Mouse (Mus musculus): ENCODE measurements around the gene Sort1. TPM values are rescaled to one million over a fixed set of nuclear protein-coding genes. Genes with fewer than 3 reads are reported as not detected.

The Sort1 gene
- polyA plus RNA-seq, 1 experiment from 2014 or later, result 12.4 TPM

DNA sequence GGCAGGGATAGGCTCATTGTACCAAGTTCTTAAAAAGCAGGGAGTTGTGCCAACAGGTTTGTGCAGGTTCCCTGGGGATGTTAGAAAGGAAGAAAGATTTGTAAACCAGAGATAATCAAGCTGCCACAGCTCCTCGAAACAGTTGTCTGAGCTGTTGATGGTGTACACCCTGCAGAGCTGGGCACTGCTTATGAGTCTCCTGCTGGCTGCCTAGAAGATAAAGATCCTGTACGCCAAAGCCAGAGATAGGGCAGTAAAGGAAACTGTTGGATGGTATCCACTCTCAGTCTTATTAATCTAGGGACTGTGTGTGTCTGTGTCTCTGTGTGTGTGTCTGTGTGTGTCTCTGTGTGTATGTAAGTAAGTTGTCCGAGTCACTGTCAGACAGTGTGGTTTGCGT is 37.8 kb downstream of the Sort1 start:
- H3K27me3 ChIP-seq (replicated peaks), result no peaks in the 10 kb centered on the region
- H3K9me3 ChIP-seq, result no peaks in the 10 kb centered on the region
- H3K4me2 ChIP-seq, result no peak overlapping the region
- no peak overlapping the region for H3K4me3 ChIP-seq (replicated peaks)
- H3K27ac ChIP-seq, result no peak overlapping the region
- H3K9ac ChIP-seq, result no peak overlapping the region
- no peak for ATAC-seq (ENCODE audit: insufficient read depth, low FRiP score, low read depth)
- H3K4me1 ChIP-seq, result no peaks in the 10 kb centered on the region
- 68% methylated on average over 4 of the region's 4 CpGs for whole genome bisulfite sequencing
- 0 out of 2 replicates have a peak, but pooled peaks cover 3% of the 10 kb centered on the region for H3K36me3 ChIP-seq

DNA sequence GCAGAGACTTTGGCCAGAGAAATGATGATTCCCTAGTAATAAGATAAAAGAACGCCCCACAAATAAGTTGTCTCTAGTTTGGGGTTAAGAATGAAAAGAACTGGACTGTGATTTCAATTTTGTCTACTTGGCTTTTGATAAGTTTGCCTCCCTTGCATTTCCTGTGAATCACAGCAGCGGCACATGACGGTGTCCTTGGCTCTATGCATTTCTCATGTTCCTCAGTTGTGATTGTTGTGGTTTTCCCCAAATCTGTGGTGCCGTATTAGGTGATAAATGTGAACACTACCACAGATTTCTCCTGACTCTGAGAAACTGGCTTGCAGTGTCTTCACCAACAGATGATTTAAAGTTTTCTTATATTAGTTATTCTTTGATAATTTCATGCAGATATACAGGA is 38.3 kb downstream of the Sort1 start:
- Histone ChIP-seq H3K36me3 (0 out of 2 replicates have a peak, but pooled peaks cover 3% of the 10 kb centered on the region), H3K4me2 (no peak overlapping the region), H3K4me1 (no peaks in the 10 kb centered on the region), H3K9me3 (no peaks in the 10 kb centered on the region), H3K27me3 (replicated peaks) (no peaks in the 10 kb centered on the region), H3K27ac (no peak overlapping the region), H3K4me3 (replicated peaks) (no peak overlapping the region), H3K9ac (no peak overlapping the region)
- ATAC-seq (ENCODE audit: insufficient read depth, low FRiP score, low read depth), result no peak
- WGBS, result 82% methylated on average over 4 of the region's 4 CpGs

DNA sequence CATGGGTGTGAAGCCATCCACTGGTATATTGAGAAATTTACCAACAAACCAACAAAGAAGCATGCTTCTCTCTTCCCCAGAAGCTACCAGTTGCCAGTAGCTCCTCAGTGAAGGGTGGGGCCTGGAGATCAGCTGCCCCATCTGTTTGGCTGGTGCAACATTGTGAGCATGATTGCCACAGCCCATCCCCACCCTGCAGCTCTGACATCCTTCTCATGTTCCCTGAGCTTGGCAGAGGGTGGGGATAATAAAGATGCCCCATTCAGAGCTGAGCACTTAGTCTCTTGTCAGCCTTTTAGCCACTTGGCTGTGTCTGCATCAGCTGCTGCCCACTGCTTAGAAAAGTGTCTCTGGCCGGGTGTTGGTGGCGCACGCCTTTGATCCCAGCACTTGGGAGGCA is 39.1 kb downstream of the Sort1 start:
- Histone ChIP-seq H3K4me1 (no peaks in the 10 kb centered on the region), H3K4me2 (no peak overlapping the region), H3K36me3 (0 out of 2 replicates have a peak, but pooled peaks cover 3% of the 10 kb centered on the region), H3K9ac (no peak overlapping the region), H3K9me3 (no peaks in the 10 kb centered on the region), H3K27me3 (replicated peaks) (no peaks in the 10 kb centered on the region), H3K4me3 (replicated peaks) (no peak overlapping the region), H3K27ac (no peak overlapping the region)
- 83% methylated on average over 3 of the region's 3 CpGs for WGBS
- ATAC-seq (ENCODE audit: insufficient read depth, low FRiP score, low read depth), result no peak

DNA sequence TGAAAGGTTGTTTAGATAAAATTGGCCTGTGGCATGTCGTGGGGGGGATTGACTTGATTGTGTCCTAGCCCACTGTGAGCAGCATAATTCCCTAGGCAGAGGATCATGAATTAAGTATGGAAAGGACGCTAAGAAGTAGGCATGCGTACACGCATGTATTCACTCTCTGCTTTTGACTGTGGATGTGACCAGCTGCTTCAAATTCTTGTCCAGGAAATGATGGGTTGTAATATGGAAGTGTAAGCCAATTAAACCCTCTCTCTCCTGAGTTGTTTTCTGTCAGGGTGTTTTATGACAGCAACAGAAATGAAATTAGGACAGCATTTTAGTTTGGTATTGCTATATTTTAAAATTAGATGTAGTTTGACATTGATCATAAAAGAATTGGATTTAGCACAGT is 41.0 kb downstream of the Sort1 start:
- Histone ChIP-seq H3K4me3 (replicated peaks) (no peak overlapping the region), H3K4me1 (no peaks in the 10 kb centered on the region), H3K9ac (no peak overlapping the region), H3K36me3 (0 out of 2 replicates have a peak, but pooled peaks cover 3% of the 10 kb centered on the region), H3K27me3 (replicated peaks) (no peaks in the 10 kb centered on the region), H3K27ac (no peak overlapping the region), H3K9me3 (no peaks in the 10 kb centered on the region), H3K4me2 (no peak overlapping the region)
- ATAC-seq (ENCODE audit: insufficient read depth, low FRiP score, low read depth), result no peak
- 75% methylated on average over 4 of the region's 4 CpGs for WGBS

DNA sequence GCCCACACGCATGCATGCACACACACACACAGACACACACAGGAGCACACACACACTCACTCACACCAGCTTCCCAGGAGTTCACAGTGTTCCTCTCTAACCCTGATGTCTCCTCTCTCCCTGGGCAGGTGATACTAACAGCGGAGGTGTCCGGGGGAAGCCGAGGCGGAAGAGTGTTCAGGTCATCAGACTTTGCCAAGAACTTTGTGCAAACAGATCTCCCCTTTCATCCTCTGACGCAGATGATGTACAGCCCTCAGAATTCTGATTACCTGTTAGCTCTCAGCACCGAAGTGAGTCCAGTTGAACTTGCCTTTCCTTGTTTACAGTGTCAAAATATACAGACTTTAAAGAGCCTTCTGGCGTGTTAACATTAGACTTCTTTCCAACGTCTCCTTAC is 41.6 kb downstream of the Sort1 start:
- Histone ChIP-seq H3K4me1 (no peaks in the 10 kb centered on the region), H3K27me3 (replicated peaks) (no peaks in the 10 kb centered on the region), H3K4me3 (replicated peaks) (no peak overlapping the region), H3K27ac (no peak overlapping the region), H3K9me3 (no peaks in the 10 kb centered on the region), H3K4me2 (no peak overlapping the region), H3K9ac (no peak overlapping the region), H3K36me3 (0 out of 2 replicates have a peak, but pooled peaks cover 3% of the 10 kb centered on the region)
- no peak for ATAC-seq (ENCODE audit: insufficient read depth, low FRiP score, low read depth)
- 80% methylated on average over 9 of the region's 9 CpGs for WGBS

DNA sequence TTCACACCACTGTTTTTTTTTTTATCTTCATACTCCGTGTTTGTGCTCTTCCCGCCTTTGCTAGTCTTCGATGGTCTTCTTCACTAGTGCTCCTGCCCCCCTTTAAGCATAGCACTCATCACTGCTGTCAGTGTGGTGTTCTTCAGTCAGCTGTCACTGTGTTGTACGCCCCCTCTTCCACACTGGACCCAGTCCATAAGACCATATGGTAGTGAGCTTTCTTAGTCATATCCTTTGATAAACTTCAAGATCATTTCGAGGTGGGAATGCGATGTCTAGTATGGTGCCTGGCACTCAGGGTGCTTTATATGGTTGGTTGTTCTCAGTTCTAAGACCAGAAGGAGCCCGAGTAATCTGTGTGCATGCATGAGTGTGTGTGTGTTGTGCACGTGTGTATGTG is 43.4 kb downstream of the Sort1 start:
- Histone ChIP-seq H3K27me3 (replicated peaks) (no peaks in the 10 kb centered on the region), H3K36me3 (peaks cover 5% of the 10 kb centered on the region; the same call in 1 of the 2 replicates), H3K9ac (no peak overlapping the region), H3K4me1 (no peaks in the 10 kb centered on the region), H3K4me3 (replicated peaks) (no peak overlapping the region), H3K27ac (no peak overlapping the region), H3K9me3 (no peaks in the 10 kb centered on the region), H3K4me2 (no peak overlapping the region)
- WGBS, result 81% methylated on average over 8 of the region's 8 CpGs
- no peak for ATAC-seq (ENCODE audit: insufficient read depth, low FRiP score, low read depth)

DNA sequence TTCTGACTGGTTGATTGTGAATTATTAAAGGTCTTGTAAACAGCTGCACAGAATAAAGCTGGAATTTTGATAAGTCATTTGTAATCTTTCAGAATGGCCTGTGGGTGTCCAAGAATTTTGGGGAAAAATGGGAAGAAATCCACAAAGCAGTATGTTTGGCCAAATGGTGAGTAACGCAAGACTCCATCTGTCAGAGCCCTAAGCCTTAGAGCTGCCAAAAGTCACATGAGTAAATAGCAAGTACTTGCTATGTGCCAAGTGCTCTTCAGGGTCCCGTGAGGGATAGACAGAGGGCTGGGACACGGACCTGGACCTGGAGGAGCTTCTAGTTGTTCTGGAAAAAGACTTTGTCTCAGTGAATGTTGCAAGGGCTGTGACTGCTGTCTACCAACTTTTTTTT is 44.0 kb downstream of the Sort1 start:
- 0 out of 2 replicates have a peak overlapping the region, but pooled peaks have one; percentile 0 for H3K4me2 ChIP-seq
- no peak overlapping the region for H3K9ac ChIP-seq
- 0 out of 2 replicates have a peak, but pooled peaks have one; percentile 31 for ATAC-seq (ENCODE audit: insufficient read depth, low FRiP score, low read depth)
- H3K4me1 ChIP-seq, result no peaks in the 10 kb centered on the region
- no peak overlapping the region for H3K4me3 ChIP-seq (replicated peaks)
- peaks cover 11% of the 10 kb centered on the region; the same call in 1 of the 2 replicates for H3K36me3 ChIP-seq
- WGBS, result 51% methylated on average over 3 of the region's 3 CpGs
- H3K27ac ChIP-seq, result peak overlapping the region; percentile 73; the same call in 1 of the 2 replicates
- no peaks in the 10 kb centered on the region for H3K9me3 ChIP-seq
- H3K27me3 ChIP-seq (replicated peaks), result no peaks in the 10 kb centered on the region

DNA sequence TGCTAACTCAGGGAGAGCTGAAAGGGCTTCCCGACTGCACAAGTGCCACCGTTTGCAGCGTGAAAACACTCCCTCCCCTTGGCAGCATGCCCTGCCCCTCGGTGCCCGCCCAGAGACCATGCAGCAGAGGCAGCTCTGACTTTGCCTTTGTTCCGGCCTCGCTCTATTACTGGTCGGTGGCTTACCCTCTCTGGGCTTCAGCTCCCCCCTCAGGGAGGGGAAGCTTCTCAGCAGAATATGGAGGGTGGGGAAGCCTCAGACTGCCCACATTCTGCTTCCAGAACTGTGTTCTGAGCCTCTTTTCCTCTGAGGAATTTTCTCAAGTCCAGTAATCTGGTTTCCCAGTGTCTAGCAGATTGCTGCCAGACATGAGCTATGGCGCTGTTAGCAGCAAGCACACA is 44.6 kb downstream of the Sort1 start:
- ATAC-seq (ENCODE audit: insufficient read depth, low FRiP score, low read depth), result peak; percentile 58; the same call in 1 of the 2 replicates
- peaks cover 11% of the 10 kb centered on the region; the same call in 1 of the 2 replicates for H3K36me3 ChIP-seq
- WGBS, result 55% methylated on average over 9 of the region's 9 CpGs
- H3K4me2 ChIP-seq, result 0 out of 2 replicates have a peak overlapping the region, but pooled peaks have one; percentile 0
- H3K4me1 ChIP-seq, result no peaks in the 10 kb centered on the region
- no peaks in the 10 kb centered on the region for H3K9me3 ChIP-seq
- H3K9ac ChIP-seq, result no peak overlapping the region
- H3K27me3 ChIP-seq (replicated peaks), result no peaks in the 10 kb centered on the region
- peak overlapping the region; percentile 73 for H3K27ac ChIP-seq
- no peak overlapping the region for H3K4me3 ChIP-seq (replicated peaks)

DNA sequence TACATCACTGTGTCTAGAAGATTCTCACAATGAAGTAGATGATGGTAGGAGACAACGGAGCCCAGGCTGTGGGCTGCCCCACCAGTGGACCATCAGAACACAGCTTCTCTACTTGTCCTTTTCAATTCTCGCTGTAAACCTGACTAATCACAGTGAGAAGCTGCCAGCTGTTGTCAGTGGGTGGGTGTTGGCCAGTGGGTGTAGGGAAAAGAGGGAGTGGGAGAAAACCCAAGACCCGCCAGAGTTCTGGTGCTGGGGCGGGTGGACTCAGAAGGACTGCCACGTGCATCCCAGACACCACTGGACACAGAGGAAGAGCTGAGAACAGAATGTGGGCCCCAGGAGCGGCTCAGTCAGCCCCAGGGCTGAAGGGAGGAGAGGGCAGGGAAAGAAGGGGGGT is 46.9 kb downstream of the Sort1 start:
- Histone ChIP-seq H3K4me3 (replicated peaks) (no peak overlapping the region), H3K36me3 (peaks cover 8% of the 10 kb centered on the region), H3K4me1 (no peaks in the 10 kb centered on the region), H3K9me3 (no peaks in the 10 kb centered on the region), H3K27ac (no peak overlapping the region), H3K9ac (no peak overlapping the region), H3K4me2 (no peak overlapping the region), H3K27me3 (replicated peaks) (no peaks in the 10 kb centered on the region)
- WGBS, result 91% methylated on average over 6 of the region's 6 CpGs
- ATAC-seq (ENCODE audit: insufficient read depth, low FRiP score, low read depth), result no peak

DNA sequence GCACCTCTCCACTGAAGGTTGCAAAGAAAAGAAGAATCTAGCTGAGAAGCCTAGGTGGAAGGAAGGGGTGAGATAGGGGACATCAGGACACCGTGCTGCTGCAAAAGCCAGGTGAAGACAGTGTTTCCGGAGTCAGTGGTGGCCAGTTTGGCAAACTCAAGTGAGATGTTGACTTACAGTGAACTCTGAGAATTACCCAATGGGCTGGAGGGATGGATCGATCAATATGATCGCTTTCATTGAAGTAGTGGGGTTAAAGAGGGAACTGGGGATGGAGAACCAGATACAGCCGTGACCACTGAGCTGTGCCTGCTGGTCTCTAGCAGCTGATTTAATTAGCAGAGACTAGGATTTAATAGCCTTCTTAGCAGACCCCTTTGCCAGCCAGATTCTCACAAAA is 53.0 kb downstream of the Sort1 start:
- Histone ChIP-seq H3K9ac (no peak overlapping the region), H3K9me3 (no peaks in the 10 kb centered on the region), H3K36me3 (peaks cover 16% of the 10 kb centered on the region), H3K4me2 (no peak overlapping the region), H3K27me3 (replicated peaks) (no peaks in the 10 kb centered on the region), H3K4me1 (no peaks in the 10 kb centered on the region), H3K27ac (no peak overlapping the region), H3K4me3 (replicated peaks) (no peak overlapping the region)
- 88% methylated on average over 5 of the region's 5 CpGs for WGBS
- ATAC-seq (ENCODE audit: insufficient read depth, low FRiP score, low read depth), result no peak

DNA sequence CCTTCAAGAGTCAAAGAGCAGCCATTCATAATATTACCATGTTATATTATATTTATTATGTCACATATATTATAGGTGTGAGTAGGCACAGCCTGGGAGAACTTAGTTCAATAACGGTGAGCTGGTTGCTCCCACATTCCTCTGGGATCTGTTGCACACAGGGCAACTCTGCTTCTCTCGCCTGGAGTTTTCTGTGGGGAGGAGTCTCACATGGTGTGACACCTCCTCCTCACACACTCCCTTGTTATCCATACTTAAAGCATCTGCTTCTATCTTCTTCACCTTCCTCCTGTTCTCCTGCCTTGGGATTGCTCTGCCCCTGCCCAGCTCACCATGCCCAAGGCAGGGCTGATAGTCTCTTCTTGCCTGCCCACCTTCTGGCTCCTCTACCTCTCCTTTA is 57.2 kb downstream of the Sort1 start:
- H3K4me3 ChIP-seq (replicated peaks), result no peak overlapping the region
- no peak overlapping the region for H3K27ac ChIP-seq
- H3K4me1 ChIP-seq, result no peaks in the 10 kb centered on the region
- no peak overlapping the region for H3K9ac ChIP-seq
- ATAC-seq (ENCODE audit: insufficient read depth, low FRiP score, low read depth), result no peak
- H3K27me3 ChIP-seq (replicated peaks), result no peaks in the 10 kb centered on the region
- no peaks in the 10 kb centered on the region for H3K9me3 ChIP-seq
- WGBS, result 81% methylated on average over 2 of the region's 2 CpGs
- no peak overlapping the region for H3K4me2 ChIP-seq
- peaks cover 12% of the 10 kb centered on the region for H3K36me3 ChIP-seq

DNA sequence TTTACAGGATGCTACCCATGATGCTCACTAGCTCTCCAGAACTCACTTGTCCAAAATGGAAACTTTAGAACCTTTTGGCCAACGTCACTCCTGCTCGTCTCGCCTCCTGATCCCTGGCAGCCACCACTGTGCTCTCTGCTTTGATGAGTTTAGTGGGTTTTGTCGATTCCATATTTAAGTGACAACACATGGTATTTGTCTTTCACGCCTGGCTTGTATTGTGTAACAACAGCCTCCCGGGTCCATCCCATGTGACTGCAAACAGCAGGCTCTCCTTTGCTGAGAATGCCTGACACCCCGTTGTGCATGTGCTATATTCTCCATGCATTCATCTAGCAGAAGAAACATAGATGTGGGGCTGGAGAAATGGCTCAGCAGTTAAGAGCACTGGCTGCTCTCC is 58.3 kb downstream of the Sort1 start:
- H3K9ac ChIP-seq, result no peak overlapping the region
- WGBS, result 79% methylated on average over 7 of the region's 7 CpGs
- no peak overlapping the region for H3K4me2 ChIP-seq
- no peaks in the 10 kb centered on the region for H3K9me3 ChIP-seq
- no peaks in the 10 kb centered on the region for H3K27me3 ChIP-seq (replicated peaks)
- H3K36me3 ChIP-seq, result peaks cover 12% of the 10 kb centered on the region
- no peak for ATAC-seq (ENCODE audit: insufficient read depth, low FRiP score, low read depth)
- H3K4me3 ChIP-seq (replicated peaks), result no peak overlapping the region
- H3K4me1 ChIP-seq, result no peaks in the 10 kb centered on the region
- H3K27ac ChIP-seq, result no peak overlapping the region

DNA sequence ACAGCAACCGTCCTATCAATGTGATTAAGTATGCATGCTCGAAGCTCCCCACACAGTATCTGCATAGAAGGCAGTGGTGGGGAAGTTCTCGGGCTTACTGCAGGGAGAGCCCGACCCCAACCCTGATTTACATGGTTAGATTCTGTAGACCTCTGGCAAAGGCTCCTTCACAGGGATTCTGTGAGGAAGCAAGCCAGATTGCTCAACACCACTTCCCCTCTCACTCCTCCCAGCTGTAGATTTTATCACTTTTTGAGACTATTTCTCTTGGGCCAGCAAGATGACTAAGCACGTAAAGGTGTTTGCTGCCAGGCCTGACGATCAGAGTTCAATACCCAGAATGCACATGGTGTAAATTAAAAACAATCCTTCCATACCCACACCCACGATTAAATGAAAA is 62.0 kb downstream of the Sort1 start:
- Histone ChIP-seq H3K4me1 (no peaks in the 10 kb centered on the region), H3K27me3 (replicated peaks) (no peaks in the 10 kb centered on the region), H3K27ac (no peak overlapping the region), H3K36me3 (peaks cover 6% of the 10 kb centered on the region), H3K4me2 (no peak overlapping the region), H3K9me3 (no peaks in the 10 kb centered on the region), H3K4me3 (replicated peaks) (no peak overlapping the region), H3K9ac (no peak overlapping the region)
- 82% methylated on average over 7 of the region's 7 CpGs for WGBS
- ATAC-seq (ENCODE audit: insufficient read depth, low FRiP score, low read depth), result no peak
